Mouse (Mus musculus) kidney, embryonic 15.5 days (tissue): ENCODE measurements around the gene Xylt1. TPM values are rescaled to one million over a fixed set of nuclear protein-coding genes. Genes with fewer than 3 reads are reported as not detected.

Experiments used
- ATAC-seq: fragments of 200-750 bp; cut with Nextera tagmentation; replicated peaks from 2 replicates; pipeline ENCODE4 v1.8.0; 2017; ENCODE audit warnings: moderate TSS enrichment; ENCODE audit not compliant: low FRiP score
- H3K27ac ChIP-seq: fragments of 300-500 bp; sonication (generic); 2 replicates; pipeline ENCODE4 v1.5.1; 2015; ENCODE audit warnings: mild to moderate bottlenecking, inconsistent platforms
- H3K27me3 ChIP-seq: fragments of 300-500 bp; sonication (generic); 2 replicates; pipeline ENCODE4 v1.6.1; 2015; ENCODE audit warnings: inconsistent platforms
- H3K36me3 ChIP-seq: fragments of 300-500 bp; sonication (generic); 2 replicates; pipeline ENCODE4 v1.6.1; 2015; ENCODE audit warnings: inconsistent platforms
- H3K4me1 ChIP-seq: fragments of 300-500 bp; sonication (generic); 2 replicates; pipeline ENCODE4 v1.6.1; 2015; ENCODE audit warnings: inconsistent platforms
- H3K4me2 ChIP-seq: fragments of 300-500 bp; sonication (generic); 2 replicates; pipeline ENCODE4 v1.6.1; 2015; ENCODE audit warnings: moderate library complexity, mild to moderate bottlenecking, inconsistent platforms
- H3K4me3 ChIP-seq: fragments of 300-500 bp; sonication (generic); replicated peaks from 2 replicates; pipeline ENCODE4 v1.5.1; 2015; ENCODE audit warnings: mild to moderate bottlenecking, inconsistent platforms
- H3K9ac ChIP-seq: fragments of 300-500 bp; sonication (generic); 2 replicates; pipeline ENCODE4 v1.6.1; 2015; ENCODE audit warnings: mild to moderate bottlenecking, inconsistent platforms
- H3K9me3 ChIP-seq: fragments of 300-500 bp; sonication (generic); replicated peaks from 2 replicates; pipeline ENCODE4 v1.6.1; 2016; ENCODE audit warnings: inconsistent platforms
- WGBS: fragments of 180-500 bp; shearing (Covaris S2); methylation state at CpG from one replicate; pipeline ENCODE4 v1.1.7; 2015; ENCODE audit warnings: mixed read lengths; 5-methylcytosine and 5-hydroxymethylcytosine counted together
- polyA plus RNA-seq: library from polyadenylated mRNA; unstranded; fragments of >200 nt; fragmentation: Nextera tagmentation; extraction: Ambion mirVana; gene quantifications from 2 replicates; pipeline ENCODE4 v1.2.1, GENCODE M21; 2015

Xylt1 gene
- polyA plus RNA-seq, 1 experiment from 2014 or later: 2.3 TPM

DNA sequence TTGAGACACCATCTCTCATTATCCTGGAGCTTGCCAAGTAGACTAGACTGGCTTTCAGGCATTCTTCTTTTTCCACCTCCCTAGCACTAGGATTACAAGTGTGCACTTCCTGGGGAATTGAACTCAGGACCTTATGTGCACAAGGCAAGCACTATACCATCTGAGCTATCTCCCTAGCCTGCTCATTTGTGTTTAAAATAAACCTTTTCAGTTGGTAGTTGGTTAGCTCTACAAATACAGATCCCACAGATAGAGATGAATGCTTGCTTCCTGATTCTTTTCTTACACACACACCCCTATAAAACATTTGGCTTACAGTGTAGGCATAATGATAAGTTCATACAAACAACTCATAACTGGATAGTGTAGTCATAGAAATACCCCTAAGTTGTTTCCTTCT is 206.0 kb downstream of the Xylt1 start:
- H3K4me2 ChIP-seq: no peak overlapping the region
- no peak overlapping the region for H3K4me3 ChIP-seq
- H3K4me1 ChIP-seq: no peaks in the 10 kb centered on the region
- H3K9ac ChIP-seq: no peak overlapping the region
- no peak overlapping the region for H3K27ac ChIP-seq
- H3K9me3 ChIP-seq: no peaks in the 10 kb centered on the region
- ATAC-seq: no peak
- H3K27me3 ChIP-seq: no peaks in the 10 kb centered on the region
- no peaks in the 10 kb centered on the region for H3K36me3 ChIP-seq

GRCm38 (mm10) chr7:117587234-117587929 is 206.6 kb downstream of the Xylt1 start:
- Histone ChIP-seq H3K27ac (no peak overlapping the region), H3K9ac (no peak overlapping the region), H3K4me1 (no peaks in the 10 kb centered on the region), H3K36me3 (no peaks in the 10 kb centered on the region), H3K27me3 (no peaks in the 10 kb centered on the region), H3K4me2 (no peak overlapping the region), H3K9me3 (no peaks in the 10 kb centered on the region), H3K4me3 (no peak overlapping the region)
- ATAC-seq: no peak
- 82% methylated on average over 6 of the region's 6 CpGs for WGBS

GRCm38 (mm10) chr7:117588426-117588825 is 207.6 kb downstream of the Xylt1 start:
- Histone ChIP-seq H3K9ac (no peak overlapping the region), H3K4me3 (no peak overlapping the region), H3K27me3 (no peaks in the 10 kb centered on the region), H3K4me2 (no peak overlapping the region), H3K9me3 (no peaks in the 10 kb centered on the region), H3K36me3 (peaks cover under 1% of the 10 kb centered on the region; the same call in 1 of the 2 replicates), H3K4me1 (no peaks in the 10 kb centered on the region), H3K27ac (no peak overlapping the region)
- WGBS: 63% methylated on average over 1 of the region's 1 CpGs
- ATAC-seq: no peak

- WGBS: 87% methylated on average over 2 of the region's 2 CpGs
- Histone ChIP-seq H3K4me2 (no peak overlapping the region), H3K27ac (no peak overlapping the region), H3K9ac (no peak overlapping the region), H3K9me3 (no peaks in the 10 kb centered on the region), H3K36me3 (peaks cover 9% of the 10 kb centered on the region; the same call in 1 of the 2 replicates), H3K4me1 (no peaks in the 10 kb centered on the region), H3K27me3 (no peaks in the 10 kb centered on the region), H3K4me3 (no peak overlapping the region)
- ATAC-seq: no peak
Observed at GRCm38 (mm10) chr7:117589359-117589758, 208.6 kb downstream of the Xylt1 start.

GRCm38 (mm10) chr7:117589820-117590219 is 209.0 kb downstream of the Xylt1 start:
- ATAC-seq: no peak
- no peaks in the 10 kb centered on the region for H3K4me1 ChIP-seq
- H3K27me3 ChIP-seq: no peaks in the 10 kb centered on the region
- no peak overlapping the region for H3K27ac ChIP-seq
- 70% methylated on average over 4 of the region's 4 CpGs for WGBS
- H3K4me2 ChIP-seq: no peak overlapping the region
- peaks cover 13% of the 10 kb centered on the region; the same call in 1 of the 2 replicates for H3K36me3 ChIP-seq
- no peaks in the 10 kb centered on the region for H3K9me3 ChIP-seq
- no peak overlapping the region for H3K4me3 ChIP-seq
- H3K9ac ChIP-seq: no peak overlapping the region

DNA sequence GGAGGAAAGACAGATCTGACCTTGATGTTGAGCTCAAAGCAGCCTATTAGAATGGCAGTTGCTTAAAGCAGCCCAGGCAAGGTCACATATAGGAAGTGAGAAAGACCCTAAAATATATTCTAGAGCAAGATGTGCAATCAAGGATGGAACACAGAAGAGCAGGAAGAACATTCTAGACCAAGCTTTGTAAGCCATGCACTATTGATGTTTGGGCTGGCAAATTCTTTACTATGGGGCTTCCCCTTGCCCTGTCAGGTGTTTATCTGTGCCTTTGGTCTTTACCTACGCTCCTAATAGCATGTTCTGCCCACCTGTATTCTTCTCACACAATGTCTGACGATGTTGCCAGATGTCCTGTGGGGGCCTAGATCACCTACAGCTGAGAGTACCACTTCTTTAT is 213.4 kb downstream of the Xylt1 start:
- Histone ChIP-seq H3K36me3 (peaks cover 20% of the 10 kb centered on the region; the same call in 1 of the 2 replicates), H3K9me3 (no peaks in the 10 kb centered on the region), H3K27ac (no peak overlapping the region), H3K4me1 (no peaks in the 10 kb centered on the region), H3K4me3 (no peak overlapping the region), H3K4me2 (no peak overlapping the region), H3K27me3 (no peaks in the 10 kb centered on the region), H3K9ac (no peak overlapping the region)
- no peak for ATAC-seq
- 87% methylated on average over 2 of the region's 2 CpGs for WGBS

- Histone ChIP-seq H3K27ac (no peak overlapping the region), H3K36me3 (peaks cover 20% of the 10 kb centered on the region; the same call in 1 of the 2 replicates), H3K4me3 (no peak overlapping the region), H3K4me2 (no peak overlapping the region), H3K4me1 (no peaks in the 10 kb centered on the region), H3K9ac (no peak overlapping the region), H3K27me3 (no peaks in the 10 kb centered on the region), H3K9me3 (no peaks in the 10 kb centered on the region)
- no peak for ATAC-seq
- WGBS: 78% methylated on average over 12 of the region's 12 CpGs
Observed at GRCm38 (mm10) chr7:117595029-117595695, 214.4 kb downstream of the Xylt1 start.

- Histone ChIP-seq H3K27me3 (no peaks in the 10 kb centered on the region), H3K4me2 (no peak overlapping the region), H3K36me3 (0 out of 2 replicates have a peak, but pooled peaks cover 5% of the 10 kb centered on the region), H3K9me3 (no peaks in the 10 kb centered on the region), H3K9ac (no peak overlapping the region), H3K4me1 (0 out of 2 replicates have a peak, but pooled peaks cover 2% of the 10 kb centered on the region), H3K4me3 (no peak overlapping the region), H3K27ac (no peak overlapping the region)
- ATAC-seq: no peak
- WGBS: 42% methylated on average over 7 of the region's 7 CpGs
Observed at GRCm38 (mm10) chr7:117600443-117600842, 219.7 kb downstream of the Xylt1 start.

GRCm38 (mm10) chr7:117610439-117610838 is 229.7 kb downstream of the Xylt1 start:
- Histone ChIP-seq H3K4me2 (no peak overlapping the region), H3K36me3 (no peaks in the 10 kb centered on the region), H3K4me1 (no peaks in the 10 kb centered on the region), H3K9ac (no peak overlapping the region), H3K4me3 (no peak overlapping the region), H3K9me3 (no peaks in the 10 kb centered on the region), H3K27ac (no peak overlapping the region), H3K27me3 (no peaks in the 10 kb centered on the region)
- ATAC-seq: no peak
- 65% methylated on average over 6 of the region's 6 CpGs for WGBS

GRCm38 (mm10) chr7:117612788-117613473 is 232.2 kb downstream of the Xylt1 start:
- no peak overlapping the region for H3K4me3 ChIP-seq
- no peaks in the 10 kb centered on the region for H3K27me3 ChIP-seq
- H3K9ac ChIP-seq: no peak overlapping the region
- H3K4me1 ChIP-seq: no peaks in the 10 kb centered on the region
- 78% methylated on average over 11 of the region's 11 CpGs for WGBS
- ATAC-seq: no peak
- H3K4me2 ChIP-seq: no peak overlapping the region
- H3K36me3 ChIP-seq: no peaks in the 10 kb centered on the region
- H3K27ac ChIP-seq: no peak overlapping the region
- no peaks in the 10 kb centered on the region for H3K9me3 ChIP-seq

GRCm38 (mm10) chr7:117613796-117614195 is 233.0 kb downstream of the Xylt1 start:
- 25% methylated on average over 3 of the region's 3 CpGs for WGBS
- no peaks in the 10 kb centered on the region for H3K4me1 ChIP-seq
- no peaks in the 10 kb centered on the region for H3K36me3 ChIP-seq
- ATAC-seq: no peak
- no peaks in the 10 kb centered on the region for H3K27me3 ChIP-seq
- H3K4me2 ChIP-seq: no peak overlapping the region
- no peak overlapping the region for H3K27ac ChIP-seq
- H3K9ac ChIP-seq: no peak overlapping the region
- H3K4me3 ChIP-seq: no peak overlapping the region
- H3K9me3 ChIP-seq: no peaks in the 10 kb centered on the region

DNA sequence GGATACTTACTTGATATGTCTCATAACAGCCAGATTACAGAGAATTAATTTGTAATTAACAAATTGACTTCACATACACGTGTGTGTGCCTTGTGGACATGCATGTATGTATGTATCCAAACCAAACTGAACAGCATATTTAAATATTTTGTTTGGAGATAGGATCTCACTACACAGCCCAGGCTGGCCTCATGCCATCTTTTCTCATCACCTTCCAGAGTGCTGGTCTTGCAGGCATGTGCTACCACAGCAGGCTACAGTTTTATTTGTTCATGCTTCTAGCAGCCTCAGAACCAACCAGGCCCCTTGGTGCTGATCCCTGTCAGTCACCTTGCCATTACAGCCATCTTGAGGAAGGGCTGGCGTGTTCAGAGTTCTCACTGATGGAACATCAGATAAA is 233.6 kb downstream of the Xylt1 start:
- ATAC-seq: no peak
- H3K4me1 ChIP-seq: no peaks in the 10 kb centered on the region
- 77% methylated on average over 2 of the region's 2 CpGs for WGBS
- H3K36me3 ChIP-seq: no peaks in the 10 kb centered on the region
- no peak overlapping the region for H3K27ac ChIP-seq
- H3K4me3 ChIP-seq: no peak overlapping the region
- H3K9me3 ChIP-seq: no peaks in the 10 kb centered on the region
- no peak overlapping the region for H3K4me2 ChIP-seq
- no peak overlapping the region for H3K9ac ChIP-seq
- no peaks in the 10 kb centered on the region for H3K27me3 ChIP-seq
